ENCODE assay signal across 20 mouse cellular contexts in the genomic region with DNA sequence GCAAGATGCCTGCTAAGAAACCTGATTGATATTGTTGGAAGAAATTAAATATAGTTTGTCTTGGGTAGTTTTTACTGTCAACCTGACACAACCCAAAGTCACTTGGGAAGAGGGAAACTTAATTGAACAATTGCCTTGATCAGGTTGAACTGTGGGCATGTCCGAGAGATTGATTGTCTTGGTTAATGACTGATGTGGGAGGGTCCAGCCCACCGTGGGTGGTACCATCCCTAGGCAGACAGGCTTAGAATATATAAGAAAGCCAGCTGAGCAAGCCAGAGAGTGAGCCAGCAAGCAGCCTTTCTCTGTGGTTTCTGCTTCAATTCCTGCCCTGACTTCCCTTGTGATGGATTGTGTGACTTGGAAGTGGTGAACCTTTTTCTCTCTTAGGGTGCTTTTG. TPM values are rescaled to one million over a fixed set of nuclear protein-coding genes. Genes with fewer than 3 reads are reported as not detected.
"Had no signal": no experiment of that assay in that cellular context is flagged by ENCODE, and none has a peak within 500 bp of the region (broad histone marks: within the 10 kb centered on the region; RNA-seq: fewer than 3 reads in every experiment).

No protein-coding gene starts in this region.

- H3K27me3 ChIP-seq: midbrain, embryonic 13.5 days; midbrain, embryonic 15.5 days; neural tube, embryonic 15.5 days had no signal

- H3K27ac ChIP-seq: midbrain, embryonic 10.5 days; midbrain, embryonic 13.5 days; midbrain, embryonic 15.5 days; neural tube, embryonic 13.5 days; neural tube, embryonic 15.5 days had no signal

- DNase-seq: lung, adult 18-20 months; lung, embryonic 14.5 days; lung, postnatal 10 days; lung, postnatal 4 days; retina, postnatal 1 day; right cerebral cortex, adult 18-20 months; right cerebral cortex, postnatal 25 days; right cerebral cortex, postnatal 4 days; spleen, adult 18-20 months; thymus, adult 18-20 months; thymus, postnatal 14 days; thymus, postnatal 36 days had no signal

- H3K4me2 ChIP-seq: lung, embryonic 14.5 days; midbrain, embryonic 13.5 days; midbrain, embryonic 15.5 days; neural tube, embryonic 13.5 days; neural tube, embryonic 15.5 days had no signal

- H3K9ac ChIP-seq: lung, embryonic 14.5 days; midbrain, embryonic 13.5 days; midbrain, embryonic 15.5 days; neural tube, embryonic 13.5 days; neural tube, embryonic 15.5 days had no signal

- H3K36me3 ChIP-seq: midbrain, embryonic 10.5 days; midbrain, embryonic 13.5 days; midbrain, embryonic 15.5 days; neural tube, embryonic 13.5 days; neural tube, embryonic 15.5 days had no signal

- ATAC-seq: midbrain, embryonic 13.5 days; midbrain, embryonic 15.5 days had no signal

- H3K4me3 ChIP-seq: midbrain, embryonic 10.5 days; midbrain, embryonic 13.5 days; midbrain, embryonic 15.5 days; myocyte; neural tube, embryonic 13.5 days; neural tube, embryonic 15.5 days had no signal

- H3K4me1 ChIP-seq: midbrain, embryonic 10.5 days; midbrain, embryonic 13.5 days; midbrain, embryonic 15.5 days; neural tube, embryonic 13.5 days; neural tube, embryonic 15.5 days had no signal

- H3K9me3 ChIP-seq: midbrain, embryonic 15.5 days had no signal

RNA-seq across cellular contexts. Expression of gene Ppara, which starts 17.9 kb away (rescaled TPM):
- total RNA-seq: megakaryocyte, adult 5-6 weeks; megakaryocyte-erythroid progenitor cell, adult 5-6 weeks had no signal
